Mouse (Mus musculus): ENCODE data around the gene Tcp10c. TPM values are rescaled to one million over a fixed set of nuclear protein-coding genes. Genes with fewer than 3 reads are reported as not detected.
"Not testable (repeated sequence)": the region's sequence is repeated elsewhere in the genome, so short reads cannot be mapped to it uniquely, and the experiment has no call there.

Gene Tcp10c
- polyA plus RNA-seq, 1 experiment from 2014 or later, result not detected

DNA sequence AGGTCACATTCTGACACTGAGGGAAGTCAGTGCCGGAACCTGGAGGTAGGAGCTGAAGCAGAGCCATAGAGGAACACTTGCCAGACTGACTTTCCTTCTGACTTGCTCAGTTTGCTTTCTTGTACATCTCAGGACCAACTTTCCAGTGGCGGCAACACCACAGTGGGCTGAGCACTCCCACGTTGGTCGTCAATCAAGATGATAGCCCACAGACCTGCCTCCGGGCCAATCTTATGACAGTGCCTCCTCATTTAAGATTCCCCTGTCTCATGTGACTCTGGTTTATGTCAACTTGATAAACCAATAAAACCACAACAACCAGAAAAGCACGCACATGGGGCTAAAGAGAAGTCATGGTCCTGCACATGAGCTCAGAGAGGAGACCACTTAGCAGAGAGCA is 52.3 kb downstream of the Tcp10c start:
- not testable (repeated sequence) for DNase-seq (ENCODE audit: low spot score); H3K27ac ChIP-seq; H3K27me3 ChIP-seq (ENCODE audit: control insufficient read depth, insufficient read depth, low read length); H3K9ac ChIP-seq; H3K9me3 ChIP-seq (ENCODE audit: control insufficient read depth, low read length); H3K36me3 ChIP-seq (replicated peaks; ENCODE audit: control insufficient read depth, insufficient read depth); H3K4me2 ChIP-seq (replicated peaks); H3K4me3 ChIP-seq (replicated peaks; ENCODE audit: low read length); H3K4me1 ChIP-seq (replicated peaks; ENCODE audit: control insufficient read depth, insufficient read depth, low read length)
- WGBS, result 94% methylated on average over 5 of the region's 6 CpGs
- peak; percentile 43; the same call in 1 of the 2 replicates for ATAC-seq (ENCODE audit: low FRiP score)

DNA sequence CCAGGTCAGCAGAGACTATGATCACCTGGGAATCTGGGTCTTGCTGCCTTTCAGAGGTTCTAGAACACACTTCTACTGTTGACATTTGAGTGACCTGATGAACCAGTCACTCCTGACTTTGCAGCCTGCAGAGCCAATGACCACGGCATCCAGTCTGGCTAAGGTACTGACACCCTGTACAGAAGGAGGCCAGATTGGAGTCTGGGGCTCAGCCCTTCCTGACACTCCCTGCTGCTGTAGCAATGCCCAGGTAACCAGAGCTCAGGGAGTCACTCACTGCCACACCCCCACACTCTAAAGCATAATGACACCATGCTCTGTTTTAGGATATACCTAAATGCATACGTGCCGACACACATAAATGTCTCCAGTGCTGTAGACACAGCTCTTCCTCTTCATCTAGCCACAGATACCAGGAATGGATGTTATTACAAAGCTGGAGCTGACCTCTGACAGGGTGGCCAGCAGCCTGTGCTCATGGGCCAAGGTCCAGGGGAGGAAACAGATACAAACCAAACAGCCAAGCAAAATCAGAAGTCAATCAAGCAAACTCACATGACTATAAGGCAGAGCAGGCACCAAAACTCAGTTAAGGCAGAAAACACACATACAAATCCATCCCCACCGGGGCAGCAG is 53.4 kb downstream of the Tcp10c start:
- not testable (repeated sequence) for DNase-seq (ENCODE audit: low spot score)
- 98% methylated on average over 3 of the region's 4 CpGs for WGBS

DNA sequence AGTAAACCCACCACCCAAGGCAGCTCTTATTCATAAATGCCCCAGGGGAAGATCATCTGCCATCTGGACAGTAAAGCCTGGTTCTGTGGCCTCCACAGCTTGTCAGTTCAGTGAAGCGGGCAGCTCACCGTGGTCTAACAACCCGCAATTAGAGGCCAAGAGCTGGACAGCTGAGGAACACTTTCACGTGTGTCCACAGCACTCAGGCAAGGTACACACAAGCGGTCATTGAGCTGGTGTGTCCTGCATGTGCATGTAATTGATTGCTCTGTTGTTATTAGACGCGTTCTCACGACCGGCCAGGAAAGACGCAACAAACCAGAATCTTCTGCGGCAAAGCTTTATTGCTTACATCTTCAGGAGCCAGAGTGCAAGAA is 53.9 kb downstream of the Tcp10c start:
- H3K36me3 ChIP-seq (replicated peaks; ENCODE audit: control insufficient read depth, insufficient read depth); H3K9me3 ChIP-seq (ENCODE audit: control insufficient read depth, low read length); ATAC-seq (ENCODE audit: low FRiP score): not testable (repeated sequence)

More for the DNA sequence above, 53.4 kb downstream of the Tcp10c start:
- not testable (repeated sequence) for H3K27ac ChIP-seq; H3K9ac ChIP-seq; H3K27me3 ChIP-seq (ENCODE audit: control insufficient read depth, insufficient read depth, low read length); H3K4me2 ChIP-seq (replicated peaks); H3K9me3 ChIP-seq (ENCODE audit: control insufficient read depth, low read length); H3K4me1 ChIP-seq (replicated peaks; ENCODE audit: control insufficient read depth, insufficient read depth, low read length); H3K4me3 ChIP-seq (replicated peaks; ENCODE audit: low read length); H3K36me3 ChIP-seq (replicated peaks; ENCODE audit: control insufficient read depth, insufficient read depth)
- ATAC-seq (ENCODE audit: low FRiP score), result peak; percentile 49; the same call in 1 of the 2 replicates

DNA sequence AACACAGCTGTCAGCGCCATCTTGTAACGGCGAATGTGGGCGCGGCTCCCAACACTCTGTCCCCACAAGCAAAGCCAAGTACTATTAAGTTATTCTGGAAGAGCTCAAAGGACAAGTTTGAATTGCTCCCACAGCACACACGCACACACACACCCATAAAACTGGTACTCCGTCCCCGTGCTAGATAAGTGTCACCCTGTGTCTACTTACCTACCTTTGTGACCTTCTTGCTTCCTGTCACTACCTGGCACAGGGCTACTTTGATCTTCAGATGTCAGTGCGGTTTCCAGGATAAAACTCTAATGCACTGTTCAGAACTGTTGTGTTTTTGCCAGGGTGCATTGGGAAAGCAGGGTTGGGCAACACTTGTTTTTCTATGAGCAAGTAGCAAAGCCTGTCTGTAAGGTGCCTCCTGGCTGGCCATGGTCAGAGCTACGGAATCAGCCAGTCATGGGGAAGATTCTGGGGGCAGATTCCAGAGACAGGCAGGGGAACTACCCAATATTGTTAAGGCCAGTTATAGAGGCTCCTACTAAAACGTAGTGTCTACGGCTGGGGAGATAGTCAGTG is 66.7 kb downstream of the Tcp10c start:
- 94% methylated on average over 9 of the region's 12 CpGs for WGBS
- not testable (repeated sequence) for H3K4me1 ChIP-seq (replicated peaks; ENCODE audit: control insufficient read depth, insufficient read depth, low read length); H3K4me3 ChIP-seq (replicated peaks; ENCODE audit: low read length); H3K9me3 ChIP-seq (ENCODE audit: control insufficient read depth, low read length); H3K27ac ChIP-seq; ATAC-seq (ENCODE audit: low FRiP score); H3K4me2 ChIP-seq (replicated peaks); H3K9ac ChIP-seq; DNase-seq (ENCODE audit: low spot score); H3K27me3 ChIP-seq (ENCODE audit: control insufficient read depth, insufficient read depth, low read length); H3K36me3 ChIP-seq (replicated peaks; ENCODE audit: control insufficient read depth, insufficient read depth)

More for the DNA sequence above, 53.9 kb downstream of the Tcp10c start:
- not testable (repeated sequence) for H3K9ac ChIP-seq; H3K27ac ChIP-seq; DNase-seq (ENCODE audit: low spot score); H3K4me2 ChIP-seq (replicated peaks); H3K4me3 ChIP-seq (replicated peaks; ENCODE audit: low read length); H3K4me1 ChIP-seq (replicated peaks; ENCODE audit: control insufficient read depth, insufficient read depth, low read length); H3K27me3 ChIP-seq (ENCODE audit: control insufficient read depth, insufficient read depth, low read length)
- WGBS, result 96% methylated on average over 8 of the region's 11 CpGs

DNA sequence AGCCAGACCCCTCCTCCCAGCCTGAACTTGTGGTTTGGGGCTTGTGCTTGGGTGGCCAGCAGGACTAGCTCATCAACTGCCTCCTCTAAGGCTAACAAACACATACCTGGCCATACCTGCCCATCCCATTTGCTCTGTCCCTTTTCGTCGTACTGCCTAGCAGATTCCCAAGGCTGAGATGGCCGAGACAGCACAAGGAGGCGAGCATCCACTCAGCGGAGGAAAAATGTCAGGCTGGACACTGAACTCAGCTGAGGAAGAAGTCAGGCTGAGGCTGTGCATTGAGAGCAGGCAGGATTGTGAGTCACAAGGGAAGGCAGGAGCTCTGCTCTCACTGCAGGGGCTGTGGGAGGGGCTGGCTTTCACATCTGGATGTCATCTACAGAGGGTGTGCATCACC is 68.3 kb downstream of the Tcp10c start:
- H3K4me3 ChIP-seq (replicated peaks; ENCODE audit: low read length); H3K27ac ChIP-seq; H3K4me1 ChIP-seq (replicated peaks; ENCODE audit: control insufficient read depth, insufficient read depth, low read length); H3K36me3 ChIP-seq (replicated peaks; ENCODE audit: control insufficient read depth, insufficient read depth); H3K9ac ChIP-seq; H3K4me2 ChIP-seq (replicated peaks); H3K9me3 ChIP-seq (ENCODE audit: control insufficient read depth, low read length); DNase-seq (ENCODE audit: low spot score); H3K27me3 ChIP-seq (ENCODE audit: control insufficient read depth, insufficient read depth, low read length): not testable (repeated sequence)
- WGBS, result 86% methylated on average over 5 of the region's 5 CpGs
- ATAC-seq (ENCODE audit: low FRiP score), result peak; percentile 25; the same call in 1 of the 2 replicates

DNA sequence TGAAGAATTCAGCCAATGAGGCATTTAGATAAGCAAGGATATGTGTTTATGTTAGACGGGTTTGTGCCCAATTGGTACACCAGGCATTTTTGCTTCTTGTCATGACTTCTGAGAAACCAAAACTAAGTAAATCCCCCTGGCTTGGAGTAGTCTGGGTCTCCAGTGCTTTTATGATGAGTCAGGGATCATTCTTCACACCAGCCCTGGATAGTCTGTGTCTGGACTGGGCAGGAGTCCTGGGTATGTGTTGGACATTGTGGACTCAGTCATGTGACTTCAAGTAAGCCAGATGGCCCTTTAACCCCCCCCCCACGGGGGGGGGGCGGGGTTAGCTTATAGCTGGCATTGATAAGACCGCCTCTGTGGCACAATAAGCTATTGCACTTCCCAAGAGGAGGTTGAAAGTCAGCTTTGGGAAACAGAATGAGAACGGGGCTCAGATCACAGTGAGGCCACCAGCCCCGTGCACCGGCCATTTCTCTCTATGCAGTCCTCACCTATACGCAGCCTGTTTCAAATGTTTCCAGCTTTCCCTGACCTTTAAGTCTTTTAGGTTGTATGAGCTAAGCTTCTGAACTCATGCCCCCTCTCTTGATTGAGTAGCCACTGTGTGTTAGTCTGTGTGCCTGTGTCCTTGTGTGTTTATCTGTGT is 69.1 kb downstream of the Tcp10c start:
- H3K9me3 ChIP-seq (ENCODE audit: control insufficient read depth, low read length); H3K9ac ChIP-seq; H3K27me3 ChIP-seq (ENCODE audit: control insufficient read depth, insufficient read depth, low read length); H3K4me3 ChIP-seq (replicated peaks; ENCODE audit: low read length); H3K36me3 ChIP-seq (replicated peaks; ENCODE audit: control insufficient read depth, insufficient read depth); DNase-seq (ENCODE audit: low spot score); H3K4me2 ChIP-seq (replicated peaks); H3K27ac ChIP-seq; H3K4me1 ChIP-seq (replicated peaks; ENCODE audit: control insufficient read depth, insufficient read depth, low read length): not testable (repeated sequence)
- WGBS, result 68% methylated on average over 8 of the region's 8 CpGs
- peak; percentile 53; the same call in 1 of the 2 replicates for ATAC-seq (ENCODE audit: low FRiP score)

DNA sequence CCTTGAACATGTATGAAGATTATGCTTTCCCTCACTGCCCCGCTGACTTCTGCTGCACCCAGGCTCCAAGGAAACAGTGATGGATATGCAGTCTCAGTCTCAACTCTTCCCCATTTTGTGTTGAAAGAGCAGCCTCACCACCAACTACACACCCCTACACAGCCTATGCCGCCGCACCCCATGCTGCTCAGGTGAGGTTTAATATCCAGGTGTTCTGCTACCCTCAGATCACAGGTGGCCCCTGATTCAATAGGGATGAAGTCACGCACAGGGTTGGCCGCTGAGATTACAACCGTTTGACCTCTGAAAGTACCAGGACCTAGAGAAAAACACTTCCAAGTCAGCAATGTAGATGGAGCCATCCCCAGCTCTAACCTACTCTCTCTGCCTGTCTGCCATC is 69.9 kb downstream of the Tcp10c start:
- 91% methylated on average over 6 of the region's 6 CpGs for WGBS
- not testable (repeated sequence) for ATAC-seq (ENCODE audit: low FRiP score)

DNA sequence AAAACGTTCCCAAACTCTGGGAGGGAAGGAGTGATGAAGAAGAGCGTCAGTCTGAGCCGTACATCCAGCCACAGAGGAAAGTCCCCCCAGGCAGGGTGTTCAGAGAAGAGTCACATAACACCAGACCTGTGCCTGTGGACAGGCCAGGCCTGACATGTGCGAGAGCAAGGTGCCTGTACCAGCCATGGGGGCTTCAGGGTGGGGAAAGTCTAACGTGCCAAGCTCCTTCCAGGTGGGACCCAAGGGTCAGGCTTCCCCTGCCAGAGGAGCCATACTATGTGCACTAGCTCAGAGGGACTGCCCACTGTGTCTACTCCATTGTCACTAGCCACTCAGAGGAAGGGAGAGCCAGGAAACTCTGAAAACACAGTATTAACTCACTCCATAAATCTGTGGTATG is 71.3 kb downstream of the Tcp10c start:
- peak; percentile 24; the same call in 1 of the 2 replicates for ATAC-seq (ENCODE audit: low FRiP score)

More for the DNA sequence above, 69.9 kb downstream of the Tcp10c start:
- not testable (repeated sequence) for H3K36me3 ChIP-seq (replicated peaks; ENCODE audit: control insufficient read depth, insufficient read depth); DNase-seq (ENCODE audit: low spot score); H3K9me3 ChIP-seq (ENCODE audit: control insufficient read depth, low read length); H3K9ac ChIP-seq; H3K27me3 ChIP-seq (ENCODE audit: control insufficient read depth, insufficient read depth, low read length); H3K27ac ChIP-seq; H3K4me3 ChIP-seq (replicated peaks; ENCODE audit: low read length); H3K4me1 ChIP-seq (replicated peaks; ENCODE audit: control insufficient read depth, insufficient read depth, low read length); H3K4me2 ChIP-seq (replicated peaks)

DNA sequence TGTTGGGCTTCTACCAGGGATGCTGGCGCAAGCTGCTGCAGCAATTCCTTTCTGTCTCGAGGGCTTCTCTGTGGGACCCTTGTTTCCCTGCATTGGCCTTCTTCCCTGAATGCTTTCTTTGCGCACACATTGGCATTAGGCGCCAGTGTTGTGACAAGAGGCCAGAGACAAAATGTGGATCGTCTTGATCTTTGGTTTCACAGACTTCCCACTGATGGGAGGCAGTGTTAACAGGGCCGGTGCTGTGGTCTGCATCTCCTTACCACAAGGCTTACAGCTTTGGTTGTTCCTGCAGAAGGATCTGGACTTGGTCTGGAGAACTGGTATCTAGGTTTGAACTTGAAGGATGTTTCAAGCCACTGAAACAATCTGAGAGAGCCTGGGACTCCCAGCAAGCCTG is 72.1 kb downstream of the Tcp10c start:
- H3K36me3 ChIP-seq (replicated peaks; ENCODE audit: control insufficient read depth, insufficient read depth); DNase-seq (ENCODE audit: low spot score); H3K4me3 ChIP-seq (replicated peaks; ENCODE audit: low read length); H3K9me3 ChIP-seq (ENCODE audit: control insufficient read depth, low read length); H3K27me3 ChIP-seq (ENCODE audit: control insufficient read depth, insufficient read depth, low read length); H3K4me1 ChIP-seq (replicated peaks; ENCODE audit: control insufficient read depth, insufficient read depth, low read length); H3K27ac ChIP-seq; ATAC-seq (ENCODE audit: low FRiP score); H3K4me2 ChIP-seq (replicated peaks); H3K9ac ChIP-seq: not testable (repeated sequence)
- WGBS, result 83% methylated on average over 3 of the region's 6 CpGs

More for the DNA sequence above, 71.3 kb downstream of the Tcp10c start:
- H3K27me3 ChIP-seq (ENCODE audit: control insufficient read depth, insufficient read depth, low read length); H3K36me3 ChIP-seq (replicated peaks; ENCODE audit: control insufficient read depth, insufficient read depth); DNase-seq (ENCODE audit: low spot score); H3K4me3 ChIP-seq (replicated peaks; ENCODE audit: low read length); H3K9ac ChIP-seq; H3K9me3 ChIP-seq (ENCODE audit: control insufficient read depth, low read length); H3K4me1 ChIP-seq (replicated peaks; ENCODE audit: control insufficient read depth, insufficient read depth, low read length); H3K4me2 ChIP-seq (replicated peaks); H3K27ac ChIP-seq: not testable (repeated sequence)
- 82% methylated on average over 2 of the region's 5 CpGs for WGBS
